Mouse (Mus musculus) spleen, adult 18-20 months (tissue): ENCODE measurements around the gene Iqcj.

Experiments used
- DNase-seq, 2 experiments: peaks; one replicate each; pipeline ENCODE4 v3.0.0; 2022; ENCODE audit warnings: mixed read lengths in 2 of 2

Iqcj gene

DNA sequence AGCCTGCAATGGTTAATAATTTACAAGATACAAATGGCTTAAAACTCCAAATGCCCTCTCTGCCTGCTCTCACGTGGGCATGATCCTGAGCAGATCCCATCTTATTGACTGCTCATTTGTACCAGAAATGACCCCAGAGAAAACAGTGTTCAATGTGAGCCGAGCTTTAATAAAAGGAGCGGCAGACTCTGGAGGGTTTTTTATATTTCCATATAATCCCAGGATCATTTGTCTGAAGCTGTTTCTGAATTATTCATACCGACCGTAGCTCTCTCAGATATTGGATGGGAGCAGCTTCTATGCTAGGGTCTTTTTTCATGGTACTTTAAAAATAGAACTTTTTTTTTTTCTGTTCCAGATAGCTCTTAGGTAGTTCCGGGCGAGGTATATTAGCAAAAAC is 67.7 kb downstream of the Iqcj start:
- no peak for DNase-seq

DNA sequence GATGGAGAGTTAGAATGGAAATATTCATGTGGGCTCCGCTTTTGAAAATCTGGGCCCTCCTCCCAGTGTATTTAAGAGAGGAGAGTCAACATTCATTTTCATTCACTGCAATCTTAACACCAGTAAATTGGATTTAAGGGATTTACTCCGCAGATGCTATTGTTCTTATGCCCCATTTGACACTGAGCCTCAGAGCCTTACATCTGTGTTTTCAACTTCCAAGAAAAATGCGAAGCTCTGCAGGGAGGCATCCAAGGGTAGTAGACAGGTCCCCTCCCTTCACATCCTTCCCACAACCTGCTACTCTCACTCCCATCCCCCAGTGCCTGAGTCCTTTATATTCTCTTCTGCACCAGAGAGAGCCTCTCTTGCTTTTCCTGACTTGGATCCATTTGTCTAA is 68.1 kb downstream of the Iqcj start:
- no peak for DNase-seq

DNA sequence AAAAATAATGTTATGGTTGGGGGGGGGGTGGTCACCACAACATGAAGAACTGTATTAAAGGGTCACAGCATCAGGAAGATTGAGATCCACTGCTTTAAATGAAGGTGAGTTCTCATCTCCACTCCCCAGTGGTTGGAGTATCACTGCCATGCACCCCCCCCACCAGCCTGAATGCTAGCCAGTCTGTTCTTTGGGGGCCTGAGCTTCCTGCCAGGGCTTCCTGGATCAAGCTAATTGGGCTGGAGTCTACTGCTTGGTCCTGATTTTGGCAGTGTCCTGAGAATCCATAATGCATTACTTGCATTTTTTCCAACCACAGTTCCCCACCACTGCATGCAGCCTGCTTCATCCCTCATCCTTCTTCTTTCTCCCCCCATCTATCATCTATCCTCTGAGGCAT is 68.7 kb downstream of the Iqcj start:
- no peak for DNase-seq

DNA sequence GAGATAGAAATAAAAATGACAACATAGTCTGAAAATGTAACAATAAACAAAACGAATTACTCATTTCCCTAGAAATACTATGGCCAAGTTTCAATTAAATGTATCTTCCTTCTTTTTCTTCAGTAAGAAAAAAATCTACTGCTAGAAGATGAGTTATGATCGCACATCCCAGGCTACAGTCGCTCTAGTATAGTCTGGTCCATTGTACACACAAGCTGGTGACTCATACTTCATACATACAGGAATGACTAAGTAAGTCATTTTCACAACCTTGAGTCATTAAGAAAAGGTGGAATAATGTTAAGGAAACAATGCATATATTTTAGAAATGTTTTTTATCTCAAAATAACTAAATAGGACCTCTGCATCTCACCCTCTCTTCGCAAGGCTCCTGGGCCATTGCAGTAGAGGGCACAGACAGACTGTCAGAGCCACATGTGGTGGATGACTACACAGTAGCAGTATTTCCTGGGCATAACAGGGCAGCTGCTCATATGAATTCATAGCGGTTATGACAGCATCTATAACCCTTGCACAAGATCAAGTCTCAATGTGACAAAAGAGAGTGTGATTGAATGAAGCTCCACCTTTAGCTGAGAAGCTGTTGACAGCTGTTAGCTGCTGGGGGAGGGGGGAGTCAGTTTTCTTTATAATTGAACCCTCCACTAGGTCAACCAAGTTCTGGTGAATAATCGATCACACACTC is 70.1 kb downstream of the Iqcj start:
- DNase-seq: no peak

DNA sequence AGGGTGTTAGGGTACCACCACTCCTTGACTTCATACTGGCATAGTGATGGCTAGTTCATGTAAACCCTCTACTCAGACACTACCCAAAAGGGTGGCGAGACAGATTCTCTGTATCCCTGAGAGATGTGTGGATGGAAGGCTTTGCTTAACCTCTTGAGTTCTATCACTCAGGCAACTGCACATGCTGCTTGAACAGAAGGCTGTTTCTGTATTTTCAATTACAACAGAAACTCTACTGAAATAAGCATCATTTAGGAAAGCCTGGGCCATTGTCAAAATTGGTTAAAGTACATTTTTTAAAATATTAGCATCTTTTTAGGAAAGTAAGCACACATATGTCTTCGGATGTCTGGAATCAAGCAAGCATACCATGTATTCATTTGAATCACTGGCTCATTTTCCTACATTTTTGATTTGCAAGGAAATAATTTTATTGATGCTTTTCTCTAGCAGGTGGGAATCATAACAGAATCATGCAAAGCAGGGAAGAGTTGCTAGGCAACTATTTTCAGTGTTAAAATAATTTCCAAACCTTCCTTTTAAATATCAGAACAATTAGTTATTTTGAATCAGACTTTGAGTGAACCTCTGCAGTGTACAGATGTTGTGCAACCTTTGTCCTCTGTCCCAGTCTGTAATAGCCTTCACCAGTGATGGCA is 82.4 kb downstream of the Iqcj start:
- DNase-seq: no peak

DNA sequence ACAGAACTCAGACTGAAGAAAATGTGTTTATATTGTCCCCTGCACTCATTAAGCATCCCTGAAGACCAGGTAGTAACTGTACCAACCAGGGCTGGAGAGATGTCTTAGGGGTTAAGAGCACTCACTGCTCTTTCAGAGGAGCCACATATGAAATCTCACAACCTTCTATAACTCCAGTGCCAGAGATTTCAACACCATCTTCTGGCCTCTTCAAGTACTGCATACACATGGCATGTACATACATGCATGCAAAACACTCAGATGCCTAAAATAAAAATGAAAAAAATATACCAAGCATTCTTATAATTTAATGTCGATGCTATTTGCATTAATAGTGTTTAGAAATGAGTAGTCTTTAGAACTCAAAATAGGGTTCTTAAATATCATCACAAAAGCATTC is 88.0 kb downstream of the Iqcj start:
- no peak for DNase-seq

DNA sequence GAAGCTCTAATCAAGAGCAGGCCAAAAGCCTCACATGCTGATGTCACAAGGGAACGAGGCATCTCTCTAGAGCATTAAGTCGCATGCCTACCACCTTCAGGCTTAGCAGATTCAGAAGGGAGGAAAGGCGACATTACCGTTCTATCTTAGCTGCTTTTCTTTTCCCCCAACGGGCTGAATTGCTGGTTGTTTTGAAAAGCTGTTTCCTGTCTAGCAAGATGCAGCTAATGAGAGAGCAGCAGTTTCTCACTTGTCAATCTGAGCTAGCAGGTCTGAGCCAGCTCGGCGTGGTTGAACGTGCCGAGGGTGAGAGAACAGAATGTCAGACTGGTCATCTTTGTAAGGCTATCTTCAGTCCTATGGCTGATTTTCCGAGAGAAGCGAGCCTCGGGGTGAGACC is 91.3 kb downstream of the Iqcj start:
- no peak for DNase-seq

DNA sequence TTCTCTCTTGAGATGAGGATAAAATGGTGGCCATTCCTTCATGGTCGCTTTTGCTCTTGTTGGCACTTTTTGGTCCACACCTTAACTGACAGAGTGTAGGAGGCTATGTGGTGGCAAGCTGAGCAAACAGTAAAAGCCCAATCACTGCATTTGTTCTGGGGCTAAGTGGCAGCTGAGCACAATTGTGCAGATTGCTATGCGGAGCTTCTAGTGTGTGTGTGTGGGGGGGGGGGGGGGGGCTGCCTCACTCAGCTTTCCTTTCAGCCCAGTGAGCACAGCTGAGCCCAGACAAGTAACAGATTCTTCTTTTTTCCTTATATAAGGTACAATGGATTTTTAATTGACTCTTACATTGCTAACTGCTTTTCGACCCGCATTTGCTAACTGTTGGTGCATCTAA is 110.4 kb downstream of the Iqcj start:
- DNase-seq: no peak

DNA sequence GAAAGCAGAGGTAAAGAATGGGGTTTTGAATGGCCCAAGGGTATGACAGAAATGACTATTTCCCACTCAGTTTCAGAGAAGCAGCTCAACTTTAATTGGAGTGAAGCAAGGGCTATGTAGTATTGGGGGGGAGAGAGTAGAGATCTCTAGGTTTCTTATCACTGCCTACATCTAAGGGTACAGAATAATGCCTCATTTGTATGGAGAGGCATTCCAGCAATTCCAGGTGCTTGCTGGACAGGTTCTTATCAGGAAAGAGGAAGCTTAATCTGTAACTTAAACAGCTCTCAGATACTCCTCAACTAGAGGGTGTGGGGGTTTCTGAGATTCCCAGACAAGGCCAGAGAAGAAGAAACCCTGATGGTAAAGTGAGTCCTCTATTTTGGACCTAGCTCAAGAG is 120.3 kb downstream of the Iqcj start:
- no peak for DNase-seq

DNA sequence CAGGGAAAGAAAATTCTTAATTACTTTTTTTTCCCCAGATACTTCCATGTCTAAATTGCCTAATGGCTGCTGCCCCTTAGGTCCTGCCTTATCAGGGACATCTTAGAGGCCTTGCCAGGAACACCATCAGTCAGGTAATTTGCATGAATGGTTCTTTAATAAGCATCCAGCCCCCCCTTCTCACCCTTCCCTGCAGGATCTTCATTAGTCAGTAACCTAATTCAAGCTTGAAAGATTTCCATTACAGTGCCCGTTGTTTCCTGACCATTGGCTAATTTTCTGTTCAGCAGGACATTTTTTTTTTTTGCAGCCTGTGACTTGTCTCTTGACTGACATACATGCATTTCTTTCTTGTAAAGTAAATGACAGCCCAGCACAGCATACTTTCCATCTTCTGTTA is 123.8 kb downstream of the Iqcj start:
- no peak for DNase-seq

DNA sequence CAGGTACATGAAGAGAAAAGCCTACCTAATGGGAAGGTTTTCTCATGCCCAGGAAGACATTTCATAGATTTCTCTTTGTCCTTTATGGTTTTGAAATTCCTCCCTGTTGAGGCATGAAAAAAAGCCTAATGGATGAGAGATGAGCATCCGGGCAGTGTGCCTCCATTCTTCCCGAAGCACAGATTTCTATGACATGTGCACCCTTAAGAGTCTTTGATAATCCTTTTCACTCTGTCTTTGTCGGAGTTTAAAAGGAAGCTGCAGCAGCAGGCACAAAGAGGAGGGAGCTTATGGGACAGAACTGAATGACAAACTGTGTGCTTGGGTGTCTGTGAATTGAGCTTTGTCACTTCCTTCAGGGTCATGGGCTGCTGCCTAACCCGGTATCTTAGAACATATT is 127.4 kb downstream of the Iqcj start:
- DNase-seq: no peak

DNA sequence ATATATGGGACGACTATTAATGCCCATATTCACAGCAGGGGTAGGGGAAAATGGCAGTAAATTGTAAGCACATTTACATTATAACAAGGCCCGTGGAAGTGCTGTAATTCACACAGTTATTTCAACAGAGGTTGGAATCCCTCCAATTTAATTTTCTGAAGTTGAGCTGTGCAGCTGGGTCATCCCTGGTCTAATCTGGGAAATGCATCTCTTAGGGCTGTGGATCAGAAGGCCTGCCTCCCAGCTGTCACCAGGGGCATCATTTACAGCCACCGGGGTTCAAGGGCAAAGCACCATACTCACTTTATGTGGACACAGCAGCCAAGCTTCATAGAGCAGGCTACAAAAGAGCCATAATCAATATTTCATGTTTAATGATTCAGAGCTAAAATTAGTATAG is 144.1 kb downstream of the Iqcj start:
- no peak for DNase-seq

DNA sequence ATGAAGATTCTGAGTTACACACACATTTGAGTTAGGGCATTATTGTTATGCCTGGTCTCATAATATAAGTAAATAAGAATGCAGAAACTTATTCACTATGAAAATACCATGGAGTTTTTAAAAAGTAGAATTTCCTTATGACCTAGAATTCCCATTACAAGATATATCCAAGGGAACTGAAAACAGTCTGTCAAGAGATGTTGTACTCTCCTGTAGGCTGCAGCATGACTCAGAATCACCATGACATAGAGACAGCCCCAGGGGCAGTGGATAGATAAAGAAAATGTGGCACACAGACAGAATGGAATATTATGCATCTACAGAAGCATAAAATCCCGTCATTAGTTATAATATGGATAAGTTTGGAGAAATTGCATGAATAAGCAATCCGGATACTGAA is 150.9 kb downstream of the Iqcj start:
- DNase-seq: no peak

DNA sequence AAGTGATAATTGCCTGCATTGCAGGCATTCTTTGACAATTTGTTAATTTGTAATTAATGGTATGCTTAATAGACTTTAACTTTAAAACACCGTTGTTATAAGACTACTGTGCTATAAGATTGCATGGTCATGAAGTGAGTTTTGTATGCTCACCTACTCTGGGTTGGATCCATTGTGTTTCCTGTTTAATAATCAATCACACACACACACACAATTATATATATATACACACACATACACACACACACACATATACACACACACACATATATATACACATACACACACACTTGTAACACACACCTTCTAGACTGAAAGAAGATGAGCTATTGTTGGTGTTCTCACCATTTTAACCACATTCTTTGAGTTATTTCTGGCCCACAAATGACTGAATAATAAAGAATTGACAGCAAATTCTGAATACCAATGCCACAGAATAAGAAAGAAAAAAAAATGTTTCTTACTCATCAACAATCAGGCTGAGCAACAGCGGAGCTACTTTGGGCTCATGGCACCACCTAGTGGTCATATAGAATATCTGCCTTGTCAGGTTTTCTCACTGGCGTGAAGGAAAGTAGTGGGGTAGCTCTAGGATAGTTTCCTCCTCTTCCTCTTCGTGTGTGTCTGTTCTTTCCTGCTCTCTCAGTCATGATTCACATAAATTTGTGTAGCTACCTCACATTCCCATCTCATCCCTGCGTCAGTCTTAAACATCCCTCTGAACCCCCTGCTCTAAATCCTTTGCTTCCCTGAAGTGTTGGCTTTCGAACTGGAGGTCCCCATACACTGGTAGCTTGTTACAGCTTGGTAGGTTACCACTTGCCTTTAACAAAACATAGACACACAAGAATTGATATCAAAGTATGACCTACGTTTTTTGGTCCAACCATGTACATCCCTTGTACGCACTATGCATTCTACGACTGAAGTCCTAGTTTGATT is 153.7 kb downstream of the Iqcj start:
- no peak for DNase-seq

DNA sequence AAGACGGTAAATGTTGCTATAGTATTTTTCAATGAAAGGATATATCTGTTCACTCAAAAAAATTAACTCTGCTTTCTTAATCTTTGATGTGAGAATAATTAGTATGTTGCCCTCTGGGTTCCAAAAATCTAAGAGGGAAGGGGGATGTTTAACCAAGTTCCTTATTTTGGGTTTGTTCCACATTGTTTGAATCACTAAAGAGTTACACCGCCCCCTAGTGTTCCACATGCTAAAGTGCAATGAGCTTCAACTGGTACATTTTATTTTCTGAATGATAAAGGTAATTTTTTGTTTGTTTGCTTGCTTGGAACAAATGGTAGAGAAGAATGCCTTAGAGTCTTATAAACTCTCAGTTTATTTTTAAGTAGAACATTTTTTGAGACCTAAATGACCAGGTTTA is 161.5 kb downstream of the Iqcj start:
- DNase-seq: no peak

DNA sequence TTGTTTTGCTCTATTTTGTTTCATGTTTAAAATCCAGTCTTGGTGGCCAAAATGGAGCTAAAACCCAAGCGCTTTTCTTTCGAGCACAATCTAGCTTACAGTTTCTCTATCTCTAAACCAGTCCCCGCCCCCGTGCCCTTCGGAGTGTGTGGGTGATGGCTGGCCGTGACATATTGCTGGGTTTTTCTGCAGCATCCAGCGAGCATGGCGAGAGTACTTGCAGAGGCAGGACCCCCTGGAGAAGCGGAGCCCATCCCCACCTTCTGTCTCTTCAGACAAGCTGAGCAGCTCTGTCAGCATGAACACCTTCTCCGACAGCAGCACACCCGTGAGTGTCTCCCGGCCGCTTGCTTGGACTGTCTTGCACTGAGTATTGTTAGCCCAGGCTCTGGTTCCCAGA is 163.1 kb downstream of the Iqcj start:
- no peak for DNase-seq

DNA sequence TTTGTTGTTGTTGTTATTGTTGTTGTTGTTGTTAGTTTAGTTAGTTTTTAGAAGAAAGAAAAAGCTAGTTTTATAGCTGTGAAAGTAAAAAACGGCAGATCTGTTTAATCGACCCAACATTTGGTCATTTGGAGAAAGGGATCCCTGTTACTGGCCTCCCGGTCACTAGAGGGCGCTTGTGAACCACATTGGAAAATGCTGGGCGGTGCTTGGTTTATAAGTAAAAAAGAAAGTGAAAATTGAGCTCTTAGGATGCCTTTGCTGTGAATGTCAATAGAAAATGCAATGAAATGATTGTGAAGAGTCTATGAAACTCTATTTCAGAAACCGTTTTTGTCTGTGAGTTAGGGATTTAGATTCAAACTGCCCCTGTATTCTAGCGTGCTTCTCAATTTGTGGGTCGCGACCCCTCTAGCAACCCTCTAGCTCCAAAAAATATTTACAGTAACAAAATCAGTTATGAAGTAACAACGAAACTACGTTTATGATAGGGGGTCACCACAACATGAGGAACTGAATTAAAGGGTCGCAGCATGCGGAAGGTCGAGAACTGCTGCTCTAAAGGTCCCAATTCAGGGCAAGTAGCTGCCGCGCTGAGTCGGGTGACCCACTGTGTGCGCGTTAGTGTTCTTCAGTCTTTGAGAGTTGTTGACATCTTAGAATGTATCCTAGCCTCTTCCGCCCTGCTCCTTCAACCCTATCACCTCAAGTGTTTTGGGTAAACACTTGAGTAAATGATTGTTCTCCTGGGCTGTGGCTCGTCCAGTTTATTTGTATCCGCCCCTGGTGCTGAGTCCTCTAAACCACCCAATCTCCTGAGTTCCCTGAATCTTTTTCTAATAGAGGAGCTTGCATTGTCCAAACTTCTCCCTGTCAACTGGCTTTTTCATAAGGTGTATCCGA is 164.6 kb downstream of the Iqcj start:
- DNase-seq: peak; percentile 24 to 65

DNA sequence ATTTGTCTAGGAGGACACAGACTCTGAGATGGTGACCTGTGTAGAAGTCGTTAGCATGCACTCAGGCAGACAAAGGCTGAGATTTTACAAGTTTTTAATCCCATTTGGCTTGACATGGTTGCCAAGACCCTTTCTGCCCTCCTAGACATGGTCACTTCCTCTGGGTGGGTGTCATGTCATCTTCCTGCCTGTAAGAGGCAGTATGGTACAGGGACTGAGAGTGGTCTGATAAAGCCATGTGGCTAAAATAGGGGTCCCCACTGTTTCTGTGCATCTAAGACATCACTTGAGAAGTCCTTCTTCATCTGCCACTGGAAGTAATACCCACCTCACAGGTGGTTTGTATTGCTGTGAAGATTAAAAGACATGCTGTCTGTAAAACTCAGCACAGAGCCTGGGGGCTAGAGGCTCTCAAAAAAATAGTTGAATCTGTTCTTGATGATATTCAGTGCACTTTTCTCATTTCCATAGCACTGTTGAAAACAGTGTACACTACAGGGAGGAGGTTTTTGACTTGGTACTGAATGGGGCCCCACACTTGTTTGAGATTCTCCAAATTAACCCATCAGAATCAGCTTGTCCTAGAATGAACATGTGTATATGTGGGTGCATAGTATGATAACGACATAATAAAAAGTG is 167.3 kb downstream of the Iqcj start:
- no peak for DNase-seq

DNA sequence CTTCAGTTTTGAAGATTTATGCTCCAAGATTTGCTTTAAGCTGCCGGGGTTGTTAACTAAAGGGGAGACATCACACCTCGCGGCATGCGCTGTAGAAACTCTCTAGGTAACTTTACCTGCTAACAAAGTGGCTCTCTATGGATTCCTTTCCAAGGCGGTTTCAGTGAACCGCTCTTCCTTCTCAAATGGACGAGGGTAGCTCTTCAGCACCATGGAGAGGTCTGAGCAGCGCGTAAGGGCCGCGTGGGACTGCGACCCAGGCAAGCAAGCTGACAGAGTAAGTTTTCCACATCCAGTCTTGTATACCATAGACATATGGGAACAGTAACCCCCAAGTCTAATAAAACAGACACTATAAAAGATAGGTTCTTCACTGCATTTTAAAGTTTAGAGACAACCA is 172.7 kb downstream of the Iqcj start, which contains the start of gene Schip1:
Gene Schip1, plus strand, starts transcription at position 72 of the 400 bp plus-strand sequence.
- no peak for DNase-seq

DNA sequence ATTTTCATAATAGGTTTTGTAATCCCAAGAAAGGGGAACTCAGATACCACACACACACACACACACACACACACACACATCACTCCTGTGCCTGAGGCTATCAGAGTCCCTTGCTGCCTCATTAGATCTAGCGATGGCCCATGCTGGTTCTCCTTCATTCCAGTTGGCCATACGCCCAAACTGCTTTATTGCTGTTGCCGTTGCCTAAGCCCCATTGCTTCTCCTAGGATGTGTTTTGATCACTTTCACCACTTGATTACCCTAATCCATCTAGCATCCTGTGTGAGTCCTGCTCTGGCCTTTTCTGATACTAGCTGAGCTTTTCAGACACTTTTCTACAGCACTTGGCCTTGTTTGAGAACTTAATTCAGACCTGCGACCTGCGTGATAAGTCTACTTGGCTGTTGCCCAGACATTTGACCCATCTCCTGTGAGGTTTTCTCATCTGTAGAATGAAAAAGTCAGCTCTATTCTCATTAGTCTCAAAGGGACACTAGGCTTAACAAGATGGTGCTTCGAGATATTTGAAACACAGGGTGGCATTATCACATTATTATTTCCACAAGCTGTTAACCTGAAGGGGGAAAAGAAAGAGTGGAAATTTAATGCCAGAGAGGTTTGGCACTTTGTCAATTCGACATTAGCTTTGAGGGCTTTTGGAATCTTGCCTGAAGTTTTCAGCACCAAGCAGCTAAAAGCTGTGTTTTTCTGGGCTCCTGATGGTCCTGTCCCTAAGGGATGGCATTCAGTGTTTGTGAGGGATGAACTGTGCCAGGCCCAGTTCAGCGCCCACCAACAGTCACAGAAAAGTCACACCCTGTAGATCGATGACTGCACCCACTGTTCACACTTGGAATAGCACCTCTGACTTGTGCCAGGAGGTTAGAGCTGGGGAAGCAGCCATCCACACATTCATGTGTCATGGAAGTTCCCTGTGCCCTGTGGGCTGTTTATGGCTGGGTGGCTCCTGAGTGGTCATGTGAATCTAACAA is 179.7 kb downstream of the Iqcj start:
- DNase-seq: no peak

DNA sequence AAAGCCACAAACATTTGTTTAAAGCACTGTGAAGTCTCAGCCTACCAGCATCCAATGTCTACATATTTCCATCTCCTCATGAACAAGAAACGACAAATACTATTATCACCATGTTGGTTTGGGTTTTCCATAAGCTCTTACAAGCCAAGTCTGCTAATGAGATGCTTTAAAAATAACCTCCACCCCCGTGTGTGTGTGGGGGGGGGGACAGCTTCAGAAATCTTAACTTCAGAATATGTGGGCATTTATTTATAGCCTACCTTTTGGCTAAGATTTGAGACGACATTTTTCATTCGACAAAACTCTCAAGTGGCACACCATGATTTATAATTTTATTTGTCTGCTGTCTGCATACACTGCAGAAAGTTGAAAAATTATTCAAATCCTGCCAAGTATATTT is 185.4 kb downstream of the Iqcj start:
- DNase-seq: no peak
